Mouse (Mus musculus): ENCODE measurements at regions not wholly inside any gene's neighbourhood (a gene's known extent, or its start where the extent isn't known, plus 50 kb on each side); places are given as distances from the start of the nearest gene placed in this dataset.

DNA sequence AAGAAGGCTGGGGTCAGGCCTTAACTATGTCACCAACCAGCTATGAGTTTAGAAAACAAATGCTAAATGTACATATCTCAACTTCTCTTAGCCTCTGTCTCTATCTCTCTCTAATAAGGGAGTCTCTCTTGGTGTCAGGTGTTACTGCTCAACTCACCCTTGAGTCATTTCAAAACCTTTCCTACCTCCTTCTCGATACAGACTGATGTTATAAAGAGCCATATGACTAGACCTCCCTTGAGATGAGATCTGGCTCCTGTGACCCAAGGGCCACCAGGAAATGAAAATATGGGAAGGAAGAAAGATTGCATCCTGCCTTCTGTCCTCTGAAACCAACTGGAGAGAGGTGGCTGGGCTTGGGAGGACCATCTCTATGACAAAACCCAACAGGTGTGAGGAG lies 74.7 kb downstream of the Cxcr4 start:
- TF ChIP-seq EP300 (IDR thresholded peaks at IDR 0.05; ENCODE audit: low read depth), result no peak
- TF ChIP-seq CTCF (IDR thresholded peaks at IDR 0.05; ENCODE audit: low read depth), result no peak
- 72% methylated on average over 1 of the region's 1 CpGs for WGBS
- no peaks in the 10 kb centered on the region for H3K36me3 ChIP-seq (replicated peaks; ENCODE audit: control insufficient read depth, insufficient read depth, low read length)
- H3K9ac ChIP-seq (replicated peaks; ENCODE audit: low read depth, low read length), result no peak overlapping the region
- no peaks in the 10 kb centered on the region for H3K4me1 ChIP-seq (ENCODE audit: control insufficient read depth, insufficient read depth)
- H3K4me3 ChIP-seq (ENCODE audit: low read depth, low read length), result no peak overlapping the region
- H3K27me3 ChIP-seq (ENCODE audit: control insufficient read depth, insufficient read depth, low read length), result no peaks in the 10 kb centered on the region
- no peak overlapping the region for H3K27ac ChIP-seq (ENCODE audit: low read depth)
- ATAC-seq (ENCODE audit: insufficient read depth, low read depth) (no peak), DNase-seq (ENCODE audit: low spot score) (no peak)
- no peak overlapping the region for H3K4me2 ChIP-seq (ENCODE audit: low read depth, low read length)
- H3K9me3 ChIP-seq (replicated peaks; ENCODE audit: control insufficient read depth, low read length), result no peaks in the 10 kb centered on the region

DNA sequence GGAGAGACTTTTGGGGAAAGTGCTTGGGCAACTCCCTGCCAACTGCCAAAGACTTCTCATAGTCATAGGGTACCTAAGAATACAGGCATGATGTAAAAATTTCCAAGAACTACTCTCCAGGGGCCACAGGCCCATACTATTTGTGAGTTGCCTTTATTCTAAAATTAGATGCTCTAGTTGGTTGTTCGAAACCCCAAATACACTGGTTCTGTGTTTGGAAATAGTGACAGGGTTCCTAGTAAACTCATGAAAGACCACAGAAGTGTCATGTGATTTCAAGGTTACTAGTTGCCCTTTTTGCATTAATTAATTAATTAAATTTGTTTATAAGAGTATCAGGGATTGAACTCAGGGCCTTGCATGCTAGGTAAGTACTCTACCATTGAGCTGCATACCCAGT lies 77.8 kb downstream of the Cxcr4 start:
- H3K4me1 ChIP-seq (ENCODE audit: control insufficient read depth, insufficient read depth), result no peaks in the 10 kb centered on the region
- no peak overlapping the region for H3K9ac ChIP-seq (replicated peaks; ENCODE audit: low read depth, low read length)
- no peak overlapping the region for H3K4me3 ChIP-seq (ENCODE audit: low read depth, low read length)
- no peak for ATAC-seq (ENCODE audit: insufficient read depth, low read depth)
- no peaks in the 10 kb centered on the region for H3K9me3 ChIP-seq (replicated peaks; ENCODE audit: control insufficient read depth, low read length)
- no peak overlapping the region for H3K27ac ChIP-seq (ENCODE audit: low read depth)
- no peak for TF ChIP-seq EP300 (IDR thresholded peaks at IDR 0.05; ENCODE audit: low read depth)
- TF ChIP-seq CTCF (IDR thresholded peaks at IDR 0.05; ENCODE audit: low read depth), result no peak
- no peak for DNase-seq (ENCODE audit: low spot score)
- no peaks in the 10 kb centered on the region for H3K36me3 ChIP-seq (replicated peaks; ENCODE audit: control insufficient read depth, insufficient read depth, low read length)
- no peak overlapping the region for H3K4me2 ChIP-seq (ENCODE audit: low read depth, low read length)
- 89% methylated on average over 1 of the region's 1 CpGs for WGBS
- H3K27me3 ChIP-seq (ENCODE audit: control insufficient read depth, insufficient read depth, low read length), result no peaks in the 10 kb centered on the region

DNA sequence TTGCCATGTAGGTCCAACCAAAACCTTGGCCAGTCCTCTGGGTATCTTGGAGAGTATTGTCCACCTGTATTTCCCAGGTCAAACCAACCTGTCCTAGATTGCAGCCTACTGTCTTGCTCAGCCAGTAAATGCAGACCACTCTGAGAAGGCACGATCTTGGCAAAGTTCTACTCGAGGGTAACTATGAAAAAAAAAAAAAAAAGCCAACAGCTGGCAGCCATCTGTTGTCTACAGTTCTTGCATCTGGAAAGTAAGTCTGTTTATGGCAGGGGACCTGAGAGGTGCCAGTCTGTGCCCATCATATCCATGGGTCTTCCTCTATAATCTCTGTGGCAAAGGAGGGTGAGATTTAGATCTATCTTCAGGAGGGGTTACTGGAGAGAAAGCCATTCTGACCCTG lies 78.2 kb downstream of the Cxcr4 start:
- H3K4me2 ChIP-seq (ENCODE audit: low read depth, low read length), result no peak overlapping the region
- no peak for ATAC-seq (ENCODE audit: insufficient read depth, low read depth)
- H3K27ac ChIP-seq (ENCODE audit: low read depth), result no peak overlapping the region
- no peak overlapping the region for H3K4me3 ChIP-seq (ENCODE audit: low read depth, low read length)
- H3K9ac ChIP-seq (replicated peaks; ENCODE audit: low read depth, low read length), result no peak overlapping the region
- H3K4me1 ChIP-seq (ENCODE audit: control insufficient read depth, insufficient read depth), result no peaks in the 10 kb centered on the region
- no peak for TF ChIP-seq CTCF (IDR thresholded peaks at IDR 0.05; ENCODE audit: low read depth)
- TF ChIP-seq EP300 (IDR thresholded peaks at IDR 0.05; ENCODE audit: low read depth), result no peak
- no peaks in the 10 kb centered on the region for H3K9me3 ChIP-seq (replicated peaks; ENCODE audit: control insufficient read depth, low read length)
- H3K36me3 ChIP-seq (replicated peaks; ENCODE audit: control insufficient read depth, insufficient read depth, low read length), result no peaks in the 10 kb centered on the region
- no peak for DNase-seq (ENCODE audit: low spot score)
- 58% methylated on average over 2 of the region's 2 CpGs for WGBS
- no peaks in the 10 kb centered on the region for H3K27me3 ChIP-seq (ENCODE audit: control insufficient read depth, insufficient read depth, low read length)

DNA sequence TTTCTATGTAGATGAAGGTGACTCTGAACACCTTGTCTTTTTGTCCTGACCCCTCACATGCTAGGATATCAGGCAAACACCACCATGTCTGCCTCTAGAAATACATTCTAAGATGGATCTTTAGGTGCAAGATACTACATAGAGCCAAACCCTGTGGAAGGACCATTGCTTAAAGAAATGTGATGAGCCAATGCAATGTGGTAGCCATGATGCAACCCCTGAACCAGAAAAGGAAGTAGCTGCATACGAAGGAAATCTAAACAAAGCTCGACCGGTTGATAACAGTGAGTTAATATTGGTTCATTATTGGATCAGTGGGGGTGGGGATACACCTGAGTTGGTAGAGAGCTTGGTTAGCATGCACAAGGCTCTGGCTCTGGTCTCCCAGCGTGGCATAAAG lies 78.9 kb downstream of the Cxcr4 start:
- H3K36me3 ChIP-seq (replicated peaks; ENCODE audit: control insufficient read depth, insufficient read depth, low read length), result no peaks in the 10 kb centered on the region
- no peak overlapping the region for H3K9ac ChIP-seq (replicated peaks; ENCODE audit: low read depth, low read length)
- ATAC-seq (ENCODE audit: insufficient read depth, low read depth) (no peak), DNase-seq (ENCODE audit: low spot score) (no peak)
- no peak overlapping the region for H3K27ac ChIP-seq (ENCODE audit: low read depth)
- H3K4me3 ChIP-seq (ENCODE audit: low read depth, low read length), result no peak overlapping the region
- H3K4me1 ChIP-seq (ENCODE audit: control insufficient read depth, insufficient read depth), result no peaks in the 10 kb centered on the region
- no peaks in the 10 kb centered on the region for H3K9me3 ChIP-seq (replicated peaks; ENCODE audit: control insufficient read depth, low read length)
- H3K4me2 ChIP-seq (ENCODE audit: low read depth, low read length), result no peak overlapping the region
- 70% methylated on average over 4 of the region's 4 CpGs for WGBS
- TF ChIP-seq EP300 (IDR thresholded peaks at IDR 0.05; ENCODE audit: low read depth) (no peak), CTCF (IDR thresholded peaks at IDR 0.05; ENCODE audit: low read depth) (no peak)
- H3K27me3 ChIP-seq (ENCODE audit: control insufficient read depth, insufficient read depth, low read length), result no peaks in the 10 kb centered on the region

DNA sequence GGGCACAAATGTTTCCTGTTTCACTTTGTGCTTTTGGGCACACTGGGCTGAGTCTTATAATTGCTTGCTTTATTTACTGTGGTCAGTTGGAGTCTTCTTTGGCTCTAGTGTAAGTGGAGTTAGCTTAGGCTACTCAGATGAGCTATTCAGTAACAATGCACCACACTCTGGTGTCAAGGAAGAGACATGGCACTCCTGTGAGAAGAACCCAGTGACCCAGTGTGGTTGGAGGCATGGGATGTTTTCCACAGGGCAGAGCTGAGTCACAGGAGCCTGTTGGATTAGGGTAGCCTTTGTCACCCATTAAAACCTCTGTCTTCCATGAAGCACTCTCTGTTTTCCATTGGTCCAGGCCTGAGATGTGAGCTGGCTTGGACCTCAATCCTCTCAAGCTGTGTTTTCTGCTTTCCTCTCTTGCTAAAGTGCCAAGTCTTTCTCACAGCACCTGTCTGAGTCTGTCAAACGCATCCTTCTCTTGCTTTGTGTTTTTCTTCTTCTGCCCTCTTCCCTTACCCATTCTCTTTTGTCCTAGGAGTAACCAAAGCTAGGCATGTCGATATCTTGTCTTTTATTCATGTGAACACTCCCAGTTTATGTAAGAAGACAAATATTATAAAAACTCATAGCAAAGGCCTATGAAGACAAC lies 83.2 kb downstream of the Cxcr4 start:
- no peaks in the 10 kb centered on the region for H3K27me3 ChIP-seq (ENCODE audit: control insufficient read depth, insufficient read depth, low read length)
- no peak overlapping the region for H3K9ac ChIP-seq (replicated peaks; ENCODE audit: low read depth, low read length)
- WGBS, result 63% methylated on average over 2 of the region's 2 CpGs
- no peak overlapping the region for H3K4me3 ChIP-seq (ENCODE audit: low read depth, low read length)
- H3K4me2 ChIP-seq (ENCODE audit: low read depth, low read length), result no peak overlapping the region
- no peak for ATAC-seq (ENCODE audit: insufficient read depth, low read depth)
- no peaks in the 10 kb centered on the region for H3K36me3 ChIP-seq (replicated peaks; ENCODE audit: control insufficient read depth, insufficient read depth, low read length)
- no peak overlapping the region for H3K27ac ChIP-seq (ENCODE audit: low read depth)
- TF ChIP-seq EP300 (IDR thresholded peaks at IDR 0.05; ENCODE audit: low read depth) (no peak), CTCF (IDR thresholded peaks at IDR 0.05; ENCODE audit: low read depth) (no peak)
- no peaks in the 10 kb centered on the region for H3K9me3 ChIP-seq (replicated peaks; ENCODE audit: control insufficient read depth, low read length)
- no peaks in the 10 kb centered on the region for H3K4me1 ChIP-seq (ENCODE audit: control insufficient read depth, insufficient read depth)
- DNase-seq (ENCODE audit: low spot score), result no peak
